Mouse (Mus musculus) ZHBTc4 (cell line): Measurements from ENCODE around the gene Rab7.
A peak's percentile ranks its signal among the peaks of the same experiment; 100 is the strongest.

ENCODE experiments used
- DNase-seq: peaks from one replicate; pipeline ENCODE4 v3.0.0-alpha.2; 2011; ENCODE audit warnings: low read depth, low spot score

Rab7 gene

DNA sequence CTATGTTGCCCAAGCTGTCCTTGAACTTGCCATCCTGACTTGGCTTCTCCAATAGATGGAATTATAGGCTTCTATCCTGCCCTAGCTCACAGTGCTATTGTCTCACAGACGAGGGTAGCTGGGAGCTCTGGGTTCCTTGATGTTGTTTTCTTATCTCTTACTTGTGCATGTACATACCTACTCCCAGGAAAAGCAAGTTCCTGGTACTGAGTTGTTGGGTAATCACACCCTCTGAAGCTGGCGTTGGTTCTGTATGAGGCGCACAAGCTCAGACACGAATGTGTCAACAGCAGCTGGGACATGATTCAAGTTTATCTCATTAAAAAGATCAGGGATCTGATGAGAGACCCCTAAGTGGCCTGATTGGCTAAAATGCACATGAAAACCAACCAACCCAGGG, 41.6 kb downstream of the Rab7 start:
- no peak for DNase-seq

- no peak for DNase-seq
Measured at GRCm38 (mm10) chr6:87998358-87998757, 46.7 kb downstream of the Rab7 start.

DNA sequence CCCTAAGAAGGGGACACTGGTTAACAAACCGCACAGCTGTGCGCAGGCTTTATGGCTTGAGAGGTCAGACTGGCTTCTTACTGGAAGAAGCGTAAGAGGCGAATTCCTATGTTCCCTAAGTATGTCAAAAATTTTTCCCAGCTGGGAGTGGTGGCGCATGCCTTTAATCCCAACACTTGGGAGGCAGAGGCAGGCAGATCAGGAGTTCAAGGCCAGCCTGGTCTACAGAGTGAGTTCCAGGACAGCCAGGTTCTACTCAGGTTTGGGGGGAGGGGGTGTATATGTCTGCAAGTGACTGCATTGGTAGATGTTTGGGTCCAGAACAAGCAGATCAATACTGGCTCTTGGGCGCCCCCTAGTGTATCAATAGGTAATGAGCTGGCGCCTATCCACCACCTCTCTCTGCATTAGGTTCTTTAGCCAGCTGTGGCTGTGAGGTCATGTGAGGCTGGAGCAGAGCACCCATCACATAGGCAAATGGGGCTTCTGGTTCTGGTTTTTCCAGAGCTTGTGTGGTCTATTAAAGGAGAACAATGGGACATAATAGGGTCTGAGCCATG, 47.3 kb downstream of the Rab7 start:
- DNase-seq: peak; percentile 90

DNA sequence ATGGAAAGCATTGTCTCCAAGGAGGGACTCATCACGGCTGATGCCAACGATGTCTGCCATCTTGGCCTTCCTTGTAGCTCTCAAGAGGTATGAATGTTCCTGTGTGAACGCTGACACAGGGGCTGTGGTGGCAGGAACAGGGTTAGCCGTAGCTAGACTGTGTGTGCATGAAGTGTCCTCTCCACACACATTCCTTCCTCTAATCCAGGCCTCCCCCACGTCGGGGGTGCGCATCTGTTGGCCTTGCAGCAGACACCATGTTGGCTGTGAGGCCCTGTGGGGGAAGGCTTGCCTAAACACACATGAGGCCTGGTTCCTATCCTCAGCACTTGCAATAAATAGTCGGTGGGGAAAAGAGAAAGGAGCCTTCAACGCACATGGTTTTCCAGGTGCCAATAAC, 48.5 kb downstream of the Rab7 start:
- DNase-seq: peak; percentile 21

DNA sequence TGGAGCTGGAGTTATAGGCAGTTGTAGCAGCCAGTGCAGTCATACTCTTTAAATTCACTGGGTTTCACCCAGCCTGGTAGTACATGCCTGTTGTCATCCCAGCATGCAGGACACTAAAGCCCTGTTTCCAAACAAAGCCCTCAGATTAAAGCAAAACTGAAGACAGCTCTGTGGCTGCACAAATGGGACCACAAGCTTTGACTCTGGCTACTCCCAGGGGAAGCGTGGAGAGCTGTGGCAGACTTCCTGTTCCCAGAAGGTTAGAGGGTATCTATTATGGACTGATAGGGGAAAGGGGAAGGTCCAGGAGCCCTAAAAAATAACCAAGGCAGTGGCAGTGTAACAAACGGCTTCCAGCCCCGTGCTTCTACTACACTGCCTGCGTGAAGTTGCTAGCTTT, 49.6 kb downstream of the Rab7 start:
- no peak for DNase-seq

DNA sequence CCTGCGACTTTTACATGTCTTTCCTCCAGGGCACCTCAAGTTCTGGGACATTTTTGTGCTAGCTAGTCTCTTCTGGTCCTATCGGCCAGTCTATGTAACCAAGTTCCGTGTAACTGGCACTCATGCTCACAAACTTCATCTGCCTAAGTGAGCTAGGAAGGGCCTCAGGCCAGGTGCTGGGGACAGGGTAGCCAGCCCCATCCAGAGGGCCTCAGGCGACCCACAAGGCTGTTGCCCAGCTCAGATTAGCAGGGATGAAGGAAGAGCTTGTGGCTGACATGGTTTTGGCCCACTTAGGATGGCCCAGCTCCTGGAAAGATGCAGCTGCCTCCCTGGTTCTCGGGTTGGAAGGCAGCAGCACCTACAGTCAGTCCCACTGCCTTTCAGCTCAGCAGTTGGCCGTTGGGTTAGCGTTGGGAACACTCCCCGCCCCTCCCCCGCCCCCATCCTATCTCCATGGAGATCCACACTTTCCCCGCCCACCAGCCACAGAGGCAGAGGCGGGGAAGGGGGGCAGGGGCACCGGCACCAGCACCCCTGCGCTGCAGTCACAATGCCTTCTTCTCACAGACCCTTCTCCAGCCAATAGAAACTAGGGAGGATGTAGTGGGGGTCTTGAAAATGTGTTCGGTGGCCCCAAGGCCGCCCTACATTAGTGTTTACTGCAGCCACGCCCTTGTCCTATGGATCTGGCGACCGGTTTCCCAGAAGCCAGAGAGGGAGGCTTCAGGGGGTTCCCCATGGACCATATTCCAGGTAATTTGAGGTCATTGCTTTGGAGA, 51.1 kb downstream of the Rab7 start:
- DNase-seq: peak; percentile 89

DNA sequence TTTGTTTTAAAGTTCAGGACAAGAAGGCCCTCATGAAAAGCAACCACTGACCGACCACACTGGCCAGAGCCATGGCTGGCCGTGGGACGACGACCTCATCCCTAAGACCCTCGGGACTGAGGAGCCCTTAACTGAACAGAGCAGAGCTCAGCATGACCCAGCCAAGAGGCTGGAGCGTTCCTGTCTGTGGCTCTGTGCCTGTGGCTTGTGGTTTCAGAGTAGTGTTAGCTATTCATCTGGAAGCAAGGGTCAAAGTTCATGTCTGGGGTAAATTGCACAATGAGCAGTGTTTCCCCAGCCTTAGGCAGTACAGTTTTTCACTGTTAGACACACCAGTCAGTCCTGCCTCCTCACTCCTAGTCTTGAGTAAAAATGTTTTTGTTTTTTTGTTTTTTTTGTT, 52.3 kb downstream of the Rab7 start:
- DNase-seq: no peak

GRCm38 (mm10) chr6:87991886-87992285, 53.2 kb downstream of the Rab7 start:
- DNase-seq: no peak

DNA sequence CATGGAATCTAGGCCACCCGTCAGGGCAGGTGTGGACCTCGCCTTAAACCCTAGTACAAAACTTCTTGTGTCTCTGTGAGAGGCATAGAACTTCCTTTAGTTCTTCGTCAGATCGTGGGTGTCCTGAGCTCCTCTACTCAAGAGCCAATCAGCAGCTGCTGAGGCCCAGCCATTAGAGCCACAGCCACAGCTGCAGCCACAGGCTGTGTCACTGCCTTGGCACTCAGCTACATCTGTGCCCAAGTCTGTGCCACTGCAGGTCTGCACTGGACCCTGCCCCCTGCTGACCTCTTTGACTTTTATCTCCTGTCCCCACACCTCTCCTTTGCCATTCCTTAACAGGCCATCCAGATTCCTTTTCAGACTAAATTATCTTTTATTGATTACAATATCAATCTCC, 53.9 kb downstream of the Rab7 start:
- no peak for DNase-seq

- no peak for DNase-seq
Measured at GRCm38 (mm10) chr6:87982506-87982905, 62.6 kb downstream of the Rab7 start.

- peak; percentile 91 for DNase-seq
Measured at GRCm38 (mm10) chr6:87981547-87982256, 63.4 kb downstream of the Rab7 start, which contains the start of gene H1fx. Gene H1fx (minus strand): TSS chr6:87981637.

DNA sequence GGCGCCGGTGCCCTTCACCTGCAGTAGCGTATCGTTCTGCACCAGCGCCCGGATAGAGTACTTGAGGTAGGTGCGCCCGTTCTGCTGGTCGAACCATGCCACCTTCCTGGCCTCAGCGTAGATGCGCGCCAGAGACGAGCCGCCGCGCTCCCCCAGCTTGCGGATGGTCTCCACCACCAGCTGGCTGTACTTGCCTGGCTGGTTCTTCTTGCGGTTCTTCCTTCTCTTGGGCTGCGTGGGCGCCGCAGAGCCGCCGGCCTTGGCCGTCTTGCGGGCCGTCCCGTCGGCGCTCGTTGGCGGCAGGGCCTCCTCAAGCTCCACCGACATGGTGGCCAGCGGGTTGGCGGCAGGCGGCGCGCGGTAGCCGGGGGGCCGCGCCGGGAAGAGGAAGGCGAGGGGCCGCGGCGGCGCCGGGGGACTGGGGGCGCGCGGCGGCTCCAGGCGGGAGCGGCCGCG, 64.0 kb downstream of the Rab7 start:
- DNase-seq: peak; percentile 71

GRCm38 (mm10) chr6:87980374-87981029, 64.6 kb downstream of the Rab7 start:
- DNase-seq: peak; percentile 93

GRCm38 (mm10) chr6:87979728-87980127, 65.3 kb downstream of the Rab7 start:
- no peak for DNase-seq

DNA sequence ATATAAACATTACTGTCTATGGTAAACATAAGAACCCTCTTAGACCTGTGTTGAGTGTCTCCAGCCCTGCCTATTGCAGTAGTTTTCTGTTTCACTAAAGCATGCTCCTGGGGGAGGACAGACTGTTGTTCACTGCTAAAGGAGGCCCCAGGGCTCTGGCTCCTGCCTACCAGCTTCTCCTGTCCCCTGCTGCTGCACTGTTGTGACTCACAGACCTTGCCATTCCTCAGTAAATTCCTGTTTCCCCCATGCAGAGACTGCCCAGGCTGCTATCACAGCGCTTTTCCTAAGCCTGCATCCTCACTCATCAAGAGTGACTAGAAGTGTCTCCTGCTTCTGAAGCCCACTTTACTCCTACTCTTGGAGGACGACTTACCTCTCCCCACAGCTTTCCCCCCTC, 75.0 kb downstream of the Rab7 start:
- DNase-seq: no peak

- DNase-seq: peak; percentile 62
Measured at GRCm38 (mm10) chr6:87962457-87962856, 82.6 kb downstream of the Rab7 start.
